Mouse (Mus musculus): Measurements from ENCODE around the gene Tada2a.

Gene Tada2a

DNA sequence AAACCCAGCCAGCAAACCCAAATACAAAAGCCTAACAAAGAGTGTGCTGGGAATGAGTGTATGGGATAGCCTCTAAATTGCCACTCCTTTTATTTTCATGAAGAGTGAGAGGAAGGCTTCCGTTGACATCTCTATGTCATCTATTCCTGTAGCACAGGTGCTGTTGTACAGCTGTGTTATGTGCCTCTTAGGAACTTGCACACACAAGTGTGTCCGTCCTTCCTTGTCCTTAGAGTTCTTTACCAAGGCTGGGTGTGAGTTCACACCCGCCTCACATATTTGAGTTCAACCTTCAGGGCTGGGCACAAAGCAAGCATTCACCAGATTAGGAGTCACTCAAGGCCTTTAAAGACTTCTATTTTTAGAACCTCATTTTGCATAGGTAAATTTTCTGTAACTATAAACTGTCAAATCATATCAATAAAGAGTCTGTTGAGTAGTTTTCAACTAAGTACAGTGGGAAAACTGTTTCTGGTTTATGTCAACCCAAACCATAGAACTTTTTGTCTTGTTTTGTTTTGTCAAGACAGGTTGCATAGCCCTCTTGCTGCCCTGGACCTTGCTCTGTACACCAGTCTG is 65.7 kb downstream of the Tada2a start:
- DNase-seq (ENCODE audit: low read depth): no peak

DNA sequence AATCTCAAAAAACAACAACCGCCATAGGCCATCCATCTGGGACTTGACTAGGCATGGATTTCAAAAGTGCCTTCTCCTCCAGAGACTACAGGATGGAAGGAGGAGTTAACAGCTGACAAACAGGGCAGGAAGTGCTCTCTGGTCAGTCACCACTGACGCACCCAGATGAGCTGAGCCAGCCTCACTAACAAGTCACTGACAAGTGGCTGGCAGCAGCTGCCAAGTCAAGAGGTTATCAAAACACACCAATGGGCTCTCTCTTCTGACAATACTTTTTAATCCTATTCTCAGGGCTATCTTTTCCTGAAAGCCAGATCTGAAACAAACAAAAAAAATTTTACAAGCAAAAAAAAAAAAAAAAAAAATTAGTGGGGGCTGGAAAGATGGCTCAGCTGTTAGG is 66.6 kb downstream of the Tada2a start:
- no peak for DNase-seq (ENCODE audit: low read depth)

DNA sequence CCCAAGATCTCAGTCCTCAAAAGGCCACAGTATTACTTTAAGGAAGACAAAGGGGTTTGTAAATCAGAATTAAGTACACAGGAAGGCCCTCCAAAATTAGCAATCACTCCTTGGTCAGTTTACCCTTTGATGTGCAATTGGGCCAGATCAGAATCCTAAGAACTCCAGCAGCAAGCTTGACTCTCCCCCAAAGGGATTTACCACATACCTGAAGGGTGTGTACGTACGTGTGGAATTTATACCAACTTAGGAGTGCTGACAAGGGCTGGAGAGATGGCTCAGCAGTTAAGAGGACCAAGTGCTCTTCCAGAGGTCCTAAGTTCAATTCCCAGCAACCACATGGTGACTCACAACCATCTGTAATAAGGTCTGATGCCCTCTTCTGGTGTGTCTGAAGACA is 67.5 kb downstream of the Tada2a start:
- no peak for DNase-seq (ENCODE audit: low read depth)

DNA sequence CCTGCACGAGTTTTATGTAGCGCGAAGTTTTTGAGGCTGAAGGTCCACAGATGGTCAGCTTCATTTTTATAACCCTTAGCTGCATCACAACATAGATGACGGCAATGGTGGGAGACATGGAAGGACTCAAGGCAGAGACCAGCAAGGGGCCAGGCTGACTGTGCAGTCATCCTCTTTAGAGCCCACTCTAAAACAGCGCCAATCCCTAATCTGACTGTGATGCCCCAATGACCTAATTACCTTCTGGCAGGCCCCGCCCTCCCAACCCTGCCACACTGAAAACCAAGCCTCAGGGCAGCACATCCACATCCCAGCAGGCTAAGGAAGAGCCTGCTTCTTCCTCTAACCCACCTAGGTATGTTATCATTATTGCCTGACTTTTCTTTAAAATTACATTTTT is 68.8 kb downstream of the Tada2a start:
- DNase-seq (ENCODE audit: low read depth): no peak

DNA sequence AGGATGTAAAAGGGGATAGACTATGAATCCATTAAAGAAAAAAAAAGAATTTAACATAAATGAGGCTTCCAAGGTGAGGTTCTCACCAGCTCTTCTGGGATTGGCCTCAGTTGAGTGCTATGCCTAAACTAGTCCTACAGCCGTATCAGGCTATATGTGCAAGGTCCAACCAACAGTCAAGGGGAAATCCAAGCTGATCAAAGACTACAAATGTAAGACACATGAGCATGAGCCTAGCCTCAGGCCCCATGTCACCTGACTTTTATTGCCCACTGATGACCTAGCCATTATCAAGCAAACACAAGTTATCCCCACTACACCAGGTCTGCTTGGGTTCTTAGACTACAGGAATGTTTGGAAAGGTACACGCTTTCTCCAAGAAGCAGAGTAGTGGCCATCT is 69.6 kb downstream of the Tada2a start:
- no peak for DNase-seq (ENCODE audit: low read depth)

DNA sequence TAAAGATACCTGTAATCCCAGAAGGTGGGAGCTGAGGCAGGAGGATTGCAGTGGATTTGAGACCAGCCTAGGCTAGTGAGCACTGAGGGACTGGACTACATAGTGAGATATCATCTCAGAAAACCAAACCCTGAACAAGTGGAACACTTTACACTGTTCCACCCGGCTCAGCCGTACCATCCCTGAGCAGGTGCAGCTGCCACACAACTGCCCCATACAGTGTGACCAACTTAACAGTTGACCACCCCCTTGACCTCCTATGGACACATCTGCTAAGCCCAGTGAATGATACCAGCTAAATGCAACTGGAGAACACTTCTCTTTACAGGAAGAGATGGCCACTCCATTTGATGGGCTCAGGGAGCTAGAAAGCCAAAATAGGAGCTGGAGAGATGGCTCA is 72.0 kb downstream of the Tada2a start:
- DNase-seq (ENCODE audit: low read depth): no peak

DNA sequence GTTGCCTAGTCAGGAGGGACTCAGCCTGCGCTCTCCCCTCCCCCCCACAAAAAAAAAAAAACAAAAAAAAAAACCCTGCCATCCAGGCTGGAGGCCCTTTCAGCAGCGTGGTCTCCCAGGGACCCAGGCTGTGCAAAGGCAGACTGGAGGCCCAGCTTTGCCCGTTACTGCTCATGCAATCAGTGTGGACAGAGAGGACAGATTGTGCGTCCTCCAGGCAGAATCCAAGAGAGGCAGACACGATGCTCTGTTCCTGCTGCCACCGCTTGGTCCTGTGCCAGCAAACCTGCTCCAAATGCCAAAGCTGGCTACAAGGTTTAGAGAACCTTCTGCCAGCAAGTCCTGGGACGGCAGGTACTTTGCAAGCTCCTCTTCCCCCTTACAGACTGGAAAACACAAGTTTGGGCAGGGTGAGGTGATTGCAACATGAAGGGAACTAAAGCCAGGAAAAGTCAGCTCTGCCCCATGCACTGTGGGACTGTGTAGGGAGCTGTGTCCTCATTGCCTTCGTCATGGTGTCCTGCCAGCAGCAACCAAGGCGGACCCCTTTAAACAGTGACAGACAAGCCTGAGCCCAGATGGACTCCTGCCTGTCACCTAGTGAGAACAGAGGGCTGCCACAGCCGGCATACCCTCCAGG is 75.8 kb downstream of the Tada2a start:
- no peak for DNase-seq (ENCODE audit: low read depth)

DNA sequence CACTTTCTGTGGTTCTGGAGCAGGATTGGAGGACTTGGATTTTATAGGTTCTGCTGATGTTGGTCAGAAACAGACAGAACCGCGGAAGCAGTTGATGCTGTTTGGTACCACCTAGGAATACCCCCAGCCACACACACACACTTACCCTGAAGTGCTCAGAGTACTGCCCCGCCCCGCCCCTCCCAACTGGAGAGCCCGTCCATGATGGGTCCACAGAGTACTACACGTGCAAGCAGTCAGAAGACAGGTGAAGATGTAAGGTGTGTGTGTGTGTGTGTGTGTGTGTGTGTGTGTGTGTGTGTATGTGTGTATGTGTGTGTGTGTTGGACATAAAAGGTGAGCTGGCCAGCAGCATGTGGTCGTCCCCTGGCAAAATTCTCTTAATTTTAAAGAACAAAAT is 76.3 kb downstream of the Tada2a start:
- DNase-seq (ENCODE audit: low read depth): no peak

DNA sequence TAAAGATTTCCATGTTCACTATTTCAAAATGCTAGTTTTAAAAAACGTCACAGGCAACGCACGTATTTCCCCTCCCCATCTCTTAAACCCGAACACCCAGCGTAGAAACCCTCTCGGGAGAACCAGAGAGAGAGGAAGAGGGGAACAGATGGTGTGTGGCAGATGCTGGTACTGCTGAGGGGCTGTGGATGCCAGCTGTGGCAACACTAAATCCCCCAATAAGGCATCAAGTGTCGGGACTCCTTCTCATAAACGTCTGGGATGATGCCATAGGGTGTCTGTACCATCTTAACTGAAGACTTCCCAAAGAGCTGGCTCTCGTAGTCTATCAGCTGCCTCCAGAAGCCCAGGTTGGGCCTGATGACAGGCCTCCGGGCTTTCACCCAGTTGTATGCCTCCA is 81.0 kb downstream of the Tada2a start:
- no peak for DNase-seq (ENCODE audit: low read depth)

DNA sequence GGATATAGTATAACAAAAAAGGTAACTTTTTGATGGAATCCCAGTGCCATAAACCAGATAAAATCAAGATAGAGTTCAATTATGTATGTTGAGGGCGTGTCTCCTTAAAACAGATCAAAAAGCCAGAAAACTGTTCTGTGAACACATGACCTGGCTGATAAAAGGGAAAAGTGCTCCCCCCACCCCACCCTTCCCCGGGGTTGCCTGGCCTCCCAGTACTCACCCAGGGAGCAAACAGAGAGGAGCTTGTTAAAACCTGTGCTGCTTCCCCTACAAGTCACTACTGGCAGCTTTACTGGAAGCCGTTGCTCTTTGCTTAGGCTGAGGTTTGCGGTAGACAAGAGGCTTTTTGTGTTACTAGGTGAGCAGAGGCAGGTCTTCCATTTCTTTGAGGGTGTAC is 82.1 kb downstream of the Tada2a start:
- DNase-seq (ENCODE audit: low read depth): no peak

DNA sequence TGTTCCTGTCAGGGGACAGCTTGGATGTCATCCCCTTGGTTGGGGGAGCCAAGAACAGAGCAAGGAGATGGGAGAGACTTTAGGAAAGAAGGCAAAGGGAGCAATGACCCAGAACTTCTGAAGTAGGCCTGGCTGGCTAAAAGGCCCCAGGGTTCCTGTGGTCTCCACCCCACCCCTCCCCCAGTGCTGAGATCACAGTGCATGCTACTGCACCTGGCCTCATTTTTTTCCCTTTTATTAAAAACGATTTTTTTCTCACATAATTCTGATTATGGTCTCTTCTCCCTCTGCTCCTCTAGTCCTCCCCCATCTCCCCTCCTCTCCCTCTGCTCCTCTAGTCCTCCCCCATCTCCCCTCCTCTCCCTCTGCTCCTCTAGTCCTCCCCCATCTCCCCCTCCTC is 84.4 kb downstream of the Tada2a start:
- no peak for DNase-seq (ENCODE audit: low read depth)

DNA sequence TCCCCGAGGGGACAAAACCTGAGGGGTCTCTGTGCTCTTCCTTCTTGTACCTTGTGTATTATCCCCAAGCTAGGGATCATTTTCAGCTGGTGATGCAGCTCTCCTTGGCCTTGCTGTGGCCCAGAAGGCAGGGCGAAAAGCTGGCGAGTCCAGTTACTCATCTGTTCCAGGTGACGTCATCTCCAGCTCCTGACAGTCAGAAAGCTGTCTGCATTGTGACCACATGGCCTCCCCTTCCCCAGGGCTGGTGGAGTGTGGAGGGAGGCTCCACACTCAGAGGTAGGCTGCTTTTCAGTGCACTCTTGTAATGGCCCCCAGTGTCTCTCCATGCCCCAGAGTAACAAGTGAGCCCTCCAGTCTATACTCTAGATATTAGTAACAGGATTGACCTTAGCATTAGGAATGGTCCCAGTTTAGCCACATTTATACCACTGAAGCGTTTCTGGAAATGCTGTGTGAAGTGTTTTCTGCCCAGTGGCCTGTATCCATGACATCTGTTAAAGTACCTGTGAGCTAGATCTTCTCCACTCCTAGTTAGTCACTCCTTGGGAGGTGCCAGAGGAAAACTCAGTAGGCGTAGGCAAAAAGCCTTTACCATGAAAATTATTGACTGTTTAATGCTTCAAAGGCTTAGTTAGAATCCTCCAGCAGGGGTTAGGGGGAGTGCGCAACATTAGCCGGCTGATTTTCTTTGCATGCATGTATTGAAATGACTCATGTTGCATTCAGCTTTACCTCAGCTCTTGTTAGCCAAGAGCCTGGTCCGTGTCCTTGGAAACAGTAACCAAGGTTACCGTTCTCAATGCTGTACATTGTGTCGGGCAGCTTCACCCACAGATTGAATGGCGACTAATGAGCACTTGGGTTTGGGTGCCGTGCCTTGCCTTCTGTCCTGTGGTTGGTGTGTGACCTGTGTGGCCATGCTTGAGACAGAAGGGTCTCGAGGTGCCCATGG is 86.3 kb downstream of the Tada2a start:
- DNase-seq (ENCODE audit: low read depth): no peak

DNA sequence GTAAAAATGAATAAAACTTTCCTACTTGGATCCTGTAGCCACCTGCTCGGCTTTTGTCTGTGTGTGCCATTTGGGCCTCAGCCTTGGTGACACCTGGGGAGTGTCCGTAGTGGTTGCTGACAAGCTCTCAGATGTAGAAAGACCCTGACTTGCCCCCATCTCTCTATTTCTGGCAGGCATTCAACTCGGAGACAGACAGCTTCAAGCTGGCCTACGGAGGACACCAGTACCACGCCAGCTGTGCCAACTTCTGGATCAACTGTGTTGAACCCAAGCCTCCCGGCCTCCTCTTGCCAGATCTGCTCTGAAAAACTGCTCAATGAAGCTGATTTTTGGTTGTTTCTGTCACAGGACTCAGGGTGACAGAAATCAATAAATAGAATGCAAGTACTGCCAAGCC is 88.8 kb downstream of the Tada2a start:
- DNase-seq (ENCODE audit: low read depth): no peak

DNA sequence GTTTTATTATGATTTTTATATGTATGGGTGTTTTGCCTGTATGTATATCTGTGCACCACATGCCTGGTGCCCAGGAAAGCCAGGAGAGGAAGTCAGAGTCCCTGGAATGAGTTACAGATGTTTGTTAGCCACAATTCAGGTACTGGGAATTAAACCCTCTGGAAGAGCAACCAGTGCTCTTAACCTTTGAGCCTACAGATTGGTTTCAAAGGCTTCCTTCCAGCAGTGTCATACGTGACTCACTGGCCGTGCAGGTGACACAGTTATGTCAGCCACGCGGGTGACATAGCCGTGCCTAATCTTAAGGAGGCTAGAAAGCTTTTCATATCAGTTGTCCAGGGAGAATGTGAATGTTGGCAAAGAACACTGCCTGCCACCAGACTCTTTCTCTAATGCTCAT is 95.7 kb downstream of the Tada2a start:
- no peak for DNase-seq (ENCODE audit: low read depth)

DNA sequence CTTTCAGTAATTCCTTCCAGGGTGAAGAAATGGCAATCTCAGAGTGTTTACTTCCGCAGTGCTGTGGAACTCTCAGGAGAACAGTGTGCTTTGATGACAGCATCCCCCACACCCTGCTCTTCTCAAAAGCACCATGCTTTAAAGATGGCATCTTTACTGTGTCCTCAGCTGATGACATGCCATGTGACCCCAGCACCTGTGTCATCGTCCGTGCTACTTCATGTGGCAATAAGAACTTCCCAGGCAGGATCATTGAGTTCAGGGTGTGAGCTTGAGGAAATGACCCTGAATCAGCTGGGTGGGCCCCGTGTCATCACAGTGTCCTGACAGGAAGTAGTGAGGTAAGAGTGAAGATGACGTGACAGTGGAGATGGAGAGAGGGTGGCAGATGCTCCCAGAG is 96.8 kb downstream of the Tada2a start:
- DNase-seq (ENCODE audit: low read depth): no peak

DNA sequence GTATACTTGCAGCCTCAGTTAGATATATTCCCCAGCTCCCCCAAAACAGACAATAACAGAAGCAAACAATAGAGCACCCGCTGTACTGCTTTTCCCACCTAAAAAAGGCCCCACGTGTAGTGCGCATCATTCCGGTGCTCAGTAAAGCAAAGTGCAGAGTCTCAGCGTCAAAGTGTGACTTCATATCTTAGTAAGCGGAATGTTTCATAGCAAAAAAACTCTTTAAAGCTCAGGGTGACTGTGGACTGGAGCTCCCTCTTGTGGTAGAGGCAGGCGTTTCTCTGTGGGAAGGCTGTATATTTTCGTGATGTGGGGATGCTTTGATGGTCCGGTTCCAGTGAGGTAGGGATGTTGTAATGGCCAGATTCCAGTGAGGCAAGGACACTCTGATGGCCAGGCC is 97.4 kb downstream of the Tada2a start:
- DNase-seq (ENCODE audit: low read depth): peak; percentile 56

Measured in naive thymus-derived CD4-positive, alpha-beta T cell, adult 2 months (primary cell).